Mouse (Mus musculus) lung, adult 2 months (tissue): Measurements from ENCODE around the gene Lrch1.

Experiments used
- CTCF ChIP-seq: fragments of 200-500 bp; IDR thresholded peaks from 2 replicates; pipeline ENCODE4 v1.5.1; 2011; ENCODE audit warnings: mild to moderate bottlenecking, low read length, control low read depth; ENCODE audit not compliant: insufficient read depth
- POLR2A ChIP-seq: fragments of 200-500 bp; IDR thresholded peaks from 2 replicates; pipeline ENCODE4 v1.6.1; 2011; ENCODE audit warnings: low read depth, mild to moderate bottlenecking, control low read depth, low read length, borderline replicate concordance; ENCODE audit errors: extremely low read depth

- no peak for TF ChIP-seq CTCF
- no peak for TF ChIP-seq POLR2A
Observed at GRCm38 (mm10) chr14:74848224-74848623, 99.5 kb downstream of the Lrch1 start.
